8 mouse cellular contexts compared by ENCODE assay signal in genomic region chr11:68432361-68433021, GRCm38 (mm10). TPM values are rescaled to one million over a fixed set of nuclear protein-coding genes. Genes with fewer than 3 reads are reported as not detected.
DNase-seq lines count a peak whose midpoint lies in the region; ATAC-seq and TF ChIP-seq lines count a peak whose summit lies in the region.

No protein-coding gene starts in this region.

- H3K4me3 ChIP-seq in heart, embryonic 12.5 days, result peak overlapping the region; percentile 44
- H3K4me3 ChIP-seq in MEL (ENCODE audit: control insufficient read depth in 1 of 2, insufficient read depth in 1 of 2, low read depth in 2 of 2, low read length in 2 of 2), result peak overlapping the region; percentile 77 to 87
- peak overlapping the region; percentile 40 for H3K4me3 ChIP-seq in hindbrain, embryonic 13.5 days
- H3K4me3 ChIP-seq in midbrain, embryonic 11.5 days (ENCODE audit: low read depth, low read length), result peak overlapping the region; percentile 42

- 0 out of 2 replicates have a peak, but pooled peaks cover 4% of the 10 kb centered on the region for H3K9me3 ChIP-seq in heart, embryonic 12.5 days (replicated peaks)
- H3K9me3 ChIP-seq in MEL (replicated peaks; ENCODE audit: insufficient read depth, low read length), result no peaks in the 10 kb centered on the region
- H3K9me3 ChIP-seq in hindbrain, embryonic 13.5 days, result 0 out of 2 replicates have a peak, but pooled peaks cover 3% of the 10 kb centered on the region
- no peaks in the 10 kb centered on the region for H3K9me3 ChIP-seq in midbrain, embryonic 11.5 days (ENCODE audit: control insufficient read depth, low read length)

- ATAC-seq in heart, embryonic 12.5 days (ENCODE audit: insufficient number of reproducible peaks, low FRiP score), result no peak
- ATAC-seq in hindbrain, embryonic 13.5 days (ENCODE audit: low FRiP score), result no peak
- peak; percentile 35; the same call in 1 of the 2 replicates for ATAC-seq in midbrain, embryonic 11.5 days (ENCODE audit: low FRiP score)

- H3K79me2 ChIP-seq in MEL (ENCODE audit: control insufficient read depth, insufficient read depth, low read length, poor library complexity), result no peaks in the 10 kb centered on the region; the same call in 1 of the 2 replicates

- H3K27me3 ChIP-seq in heart, embryonic 12.5 days (replicated peaks), result peaks cover 54% of the 10 kb centered on the region
- no peaks in the 10 kb centered on the region for H3K27me3 ChIP-seq in MEL (ENCODE audit: control insufficient read depth in 1 of 2, insufficient read depth in 2 of 2, low read length in 2 of 2)
- H3K27me3 ChIP-seq in hindbrain, embryonic 13.5 days, result peaks cover 32% of the 10 kb centered on the region
- no peaks in the 10 kb centered on the region; the same call in 1 of the 2 replicates for H3K27me3 ChIP-seq in midbrain, embryonic 11.5 days (ENCODE audit: control insufficient read depth, insufficient read depth, low read length)

- WGBS in heart, embryonic 12.5 days, result 26% methylated on average over 23 of the region's 23 CpGs
- 43% methylated on average over 23 of the region's 23 CpGs for WGBS in hindbrain, embryonic 13.5 days
- WGBS in midbrain, embryonic 11.5 days, result 34% methylated on average over 23 of the region's 23 CpGs

- peaks cover 8% of the 10 kb centered on the region; the same call in 1 of the 2 replicates for H3K4me1 ChIP-seq in heart, embryonic 12.5 days (replicated peaks)
- peaks cover 3 to 15% of the 10 kb centered on the region in 2 experiments; a peak in 3 of 4 replicates for H3K4me1 ChIP-seq in MEL (ENCODE audit: control insufficient read depth in 1 of 2, insufficient read depth in 2 of 2, low read length in 2 of 2)
- peaks cover 6% of the 10 kb centered on the region for H3K4me1 ChIP-seq in hindbrain, embryonic 13.5 days (replicated peaks)
- no peaks in the 10 kb centered on the region for H3K4me1 ChIP-seq in midbrain, embryonic 11.5 days (ENCODE audit: control insufficient read depth, insufficient read depth, low read length)

- no peak for TF ChIP-seq POLR2A in MEL (IDR thresholded peaks at IDR 0.05; ENCODE audit: control insufficient read depth in 1 of 2, insufficient read depth in 1 of 2, low read depth in 1 of 2, low read length in 2 of 2, poor library complexity in 1 of 2)

- H3K9ac ChIP-seq in heart, embryonic 12.5 days, result no peak overlapping the region
- H3K9ac ChIP-seq in MEL (ENCODE audit: control insufficient read depth, low read depth, low read length, poor library complexity, severe bottlenecking), result peak overlapping the region; percentile 68
- H3K9ac ChIP-seq in hindbrain, embryonic 13.5 days, result peak overlapping the region; percentile 24
- peak overlapping the region; percentile 56 for H3K9ac ChIP-seq in midbrain, embryonic 11.5 days (ENCODE audit: low read length)

- no peak for TF ChIP-seq RAD21 in MEL (IDR thresholded peaks at IDR 0.05; ENCODE audit: low read depth, low read length)

- no peak for TF ChIP-seq CTCF in MEL (IDR thresholded peaks at IDR 0.05 in 2 of 3, conservative IDR thresholded peaks at IDR 0.05 in 1 of 3; ENCODE audit: control insufficient read depth in 1 of 3, insufficient read depth in 1 of 3, low read depth in 2 of 3, low read length in 3 of 3, poor library complexity in 1 of 3, severe bottlenecking in 1 of 3)

- TF ChIP-seq EP300 in MEL (IDR thresholded peaks at IDR 0.05; ENCODE audit: low read depth in 1 of 2, low read length in 2 of 2), result no peak

- H3K4me2 ChIP-seq in heart, embryonic 12.5 days, result peak overlapping the region; percentile 69
- peak overlapping the region; percentile 54 for H3K4me2 ChIP-seq in hindbrain, embryonic 13.5 days
- peak overlapping the region; percentile 57 for H3K4me2 ChIP-seq in midbrain, embryonic 11.5 days

- H3K27ac ChIP-seq in heart, embryonic 12.5 days (ENCODE audit: poor library complexity, severe bottlenecking), result no peak overlapping the region
- no peak overlapping the region for H3K27ac ChIP-seq in MEL (ENCODE audit: control insufficient read depth, low read depth, low read length)
- no peak overlapping the region for H3K27ac ChIP-seq in hindbrain, embryonic 13.5 days
- H3K27ac ChIP-seq in midbrain, embryonic 11.5 days (ENCODE audit: low read depth, low read length), result no peak overlapping the region

- no peak for DNase-seq in heart, postnatal 14 days
- DNase-seq in MEL (ENCODE audit: low read depth, low spot score), result peak; percentile 79
- no peak for DNase-seq in midbrain, embryonic 11.5 days (ENCODE audit: low spot score, missing footprints)
- no peak for DNase-seq in ovary, postnatal 36 days (ENCODE audit: low spot score)
- DNase-seq in adrenal gland, postnatal 4 days (ENCODE audit: low spot score in 2 of 2), result no peak
- DNase-seq in kidney, postnatal 10 days, result no peak

- intact Hi-C loops in heart, postnatal 14 days (cut with DNase I), result loop anchor here (5.0 kb wide), 1 partner anchor 50 kb away; no protein-coding TSS in a partner anchor

- H3K36me3 ChIP-seq in heart, embryonic 12.5 days, result no peaks in the 10 kb centered on the region
- peaks cover 0 to 3% of the 10 kb centered on the region in 2 experiments; a peak in 1 of 4 replicates for H3K36me3 ChIP-seq in MEL (ENCODE audit: control insufficient read depth in 1 of 2, insufficient read depth in 2 of 2, low read length in 2 of 2)
- no peaks in the 10 kb centered on the region for H3K36me3 ChIP-seq in hindbrain, embryonic 13.5 days
- no peaks in the 10 kb centered on the region for H3K36me3 ChIP-seq in midbrain, embryonic 11.5 days (ENCODE audit: control insufficient read depth, insufficient read depth, low read length)

TF ChIP-seq in MEL, 35 proteins besides CTCF, POLR2A, EP300 and RAD21:
- TF ChIP-seq MAFK (IDR thresholded peaks at IDR 0.05; ENCODE audit: borderline replicate concordance, low read depth, low read length) (no peak), GATA1 (IDR thresholded peaks at IDR 0.05; ENCODE audit: low read depth, low read length) (no peak), USF2 (IDR thresholded peaks at IDR 0.05; ENCODE audit: borderline replicate concordance in 1 of 2, insufficient read depth in 1 of 2, low read depth in 1 of 2, low read length in 2 of 2) (no peak), POLR2AphosphoS5 (IDR thresholded peaks at IDR 0.05; ENCODE audit: borderline replicate concordance, low read depth, low read length) (no peak), MYC (IDR thresholded peaks at IDR 0.05; ENCODE audit: low read depth, low read length) (no peak), UBTF (IDR thresholded peaks at IDR 0.05; ENCODE audit: borderline replicate concordance, insufficient read depth, low read depth, low read length) (no peak), USF1 (IDR thresholded peaks at IDR 0.05; ENCODE audit: low read depth, low read length) (no peak), ETS1 (IDR thresholded peaks at IDR 0.05; ENCODE audit: low read depth, low read length) (0 out of 2 replicates have a peak, but pooled peaks have one; percentile 13), TBP (IDR thresholded peaks at IDR 0.05; ENCODE audit: low read depth, low read length) (no peak), ZMIZ1 (IDR thresholded peaks at IDR 0.05; ENCODE audit: low read depth, low read length) (no peak), GABPA (IDR thresholded peaks at IDR 0.05; ENCODE audit: low read depth, low read length) (no peak), SIN3A (IDR thresholded peaks at IDR 0.05; ENCODE audit: low read length) (peak; percentile 36), MAX (IDR thresholded peaks at IDR 0.05; ENCODE audit: low read length) (peak; percentile 26; the same call in 1 of the 2 replicates), JUND (IDR thresholded peaks at IDR 0.05; ENCODE audit: low read depth, low read length) (no peak), MXI1 (IDR thresholded peaks at IDR 0.05; ENCODE audit: low read depth, low read length) (peak; percentile 75), BHLHE40 (IDR thresholded peaks at IDR 0.05; ENCODE audit: borderline replicate concordance, low read depth, low read length) (no peak)
TF ChIP-seq in MEL: peak in this region for 4.

RNA-seq across cellular contexts. Expression of gene Pik3r5, which starts 0.6 kb away (rescaled TPM):
- polyA plus RNA-seq in heart, embryonic 12.5 days (2016; fragmentation: Nextera tagmentation; extraction: Ambion mirVana), result 0.14 and 0.21 TPM in 2 replicates
- 1 to 10 TPM; 1.0 to 1.8 TPM for total RNA-seq in heart, postnatal 14 days (2021)
- total RNA-seq in MEL (2012; rRNA removed), result 3.1 and 3.2 TPM in 2 replicates
- polyA plus RNA-seq in MEL (2012; ENCODE audit: insufficient read depth in 1 of 2, insufficient read length in 2 of 2, low read depth in 1 of 2, low replicate concordance in 2 of 2, missing spikeins in 1 of 2), result 1 to 10 TPM in 1 of 2 experiments, not detected in 1; 5.7 TPM
- 0.62 and 0.97 TPM in 2 replicates for polyA plus RNA-seq in hindbrain, embryonic 13.5 days (2015; fragmentation: Nextera tagmentation; extraction: Ambion mirVana)
- polyA plus RNA-seq in midbrain, embryonic 11.5 days (2014; fragmentation: Nextera tagmentation; extraction: Ambion mirVana), result 0.43 and 0.92 TPM in 2 replicates
- total RNA-seq in adrenal gland, postnatal 4 days (2021), result 1 to 10 TPM in 1 of 2 experiments, under 1 TPM in 1; 0.87 to 1.1 TPM

RNA-seq across cellular contexts. Expression of gene Ntn1, which starts 31.9 kb away (rescaled TPM):
- polyA plus RNA-seq in heart, embryonic 12.5 days (2016; fragmentation: Nextera tagmentation; extraction: Ambion mirVana), result 38.6 and 41.9 TPM in 2 replicates
- 10 to 100 TPM; 52.7 to 55.5 TPM for total RNA-seq in heart, postnatal 14 days (2021)
- 0.03 TPM in 1 of 2 replicates, not detected in the other for total RNA-seq in MEL (2012; rRNA removed)
- polyA plus RNA-seq in MEL (2012; ENCODE audit: insufficient read depth in 1 of 2, insufficient read length in 2 of 2, low read depth in 1 of 2, low replicate concordance in 2 of 2, missing spikeins in 1 of 2), result not detected
- polyA plus RNA-seq in hindbrain, embryonic 13.5 days (2015; fragmentation: Nextera tagmentation; extraction: Ambion mirVana), result 22.3 and 26.4 TPM in 2 replicates
- 10.0 and 10.2 TPM in 2 replicates for polyA plus RNA-seq in midbrain, embryonic 11.5 days (2014; fragmentation: Nextera tagmentation; extraction: Ambion mirVana)
- 10 to 100 TPM; 16.8 to 23.4 TPM for total RNA-seq in adrenal gland, postnatal 4 days (2021)

Comparison
In these comparisons a context has a peak if more than half of its experiments do, and no peak if none do; other contexts are left out.
1. RNA of gene Ntn1, which starts 31.9 kb away (polyA plus RNA-seq): 38.6 to 41.9 TPM in heart, embryonic 12.5 days, 22.3 to 26.4 TPM in hindbrain, embryonic 13.5 days and 10.0 to 10.2 TPM in midbrain, embryonic 11.5 days; not detected in MEL; every median in the first group is over 10 times any median in the second.
2. Peak in every context shown above with its lines, with median percentiles within 50 percentile points of each other: H3K4me2 ChIP-seq and H3K4me3 ChIP-seq.